Mouse (Mus musculus) liver, adult 2 months (tissue): ENCODE data around the gene Cdhr3. TPM values are rescaled to one million over a fixed set of nuclear protein-coding genes. Genes with fewer than 3 reads are reported as not detected.

ENCODE experiments used
- DNase-seq: peaks from one replicate; pipeline ENCODE4 v3.0.0-alpha.2; 2011; ENCODE audit warnings: low read depth, low spot score; ENCODE audit errors: extremely low read depth
- H3K27ac ChIP-seq: fragments of 200-500 bp; replicated peaks from 2 replicates; pipeline ENCODE4 v1.5.1; 2012; ENCODE audit warnings: low read depth, mild to moderate bottlenecking, control low read depth, inconsistent platforms, low read length; ENCODE audit not compliant: insufficient read depth
- H3K27me3 ChIP-seq: fragments of 200-500 bp; 2 replicates; pipeline ENCODE4 v1.6.1; 2012; ENCODE audit warnings: mild to moderate bottlenecking, moderate library complexity, low read length, inconsistent platforms; ENCODE audit not compliant: control insufficient read depth, insufficient read depth
- H3K36me3 ChIP-seq: fragments of 200-500 bp; 2 replicates; pipeline ENCODE4 v1.6.1; 2012; ENCODE audit warnings: low read length, inconsistent platforms; ENCODE audit not compliant: control insufficient read depth, insufficient read depth
- H3K4me1 ChIP-seq: fragments of 200-500 bp; 2 replicates; pipeline ENCODE4 v1.6.1; 2011; ENCODE audit warnings: low read length; ENCODE audit not compliant: control insufficient read depth, insufficient read depth
- H3K4me3 ChIP-seq: fragments of 200-500 bp; 2 replicates; pipeline ENCODE4 v1.5.1; 2011; ENCODE audit warnings: low read depth, mild to moderate bottlenecking, control low read depth, low read length, moderate library complexity; ENCODE audit not compliant: insufficient read depth
- H3K79me2 ChIP-seq: fragments of 200-500 bp; 2 replicates; pipeline ENCODE4 v1.6.1; 2012; ENCODE audit warnings: inconsistent platforms, mild to moderate bottlenecking, low read length, moderate library complexity; ENCODE audit not compliant: control insufficient read depth, insufficient read depth
- H3K9ac ChIP-seq: fragments of 200-500 bp; 2 replicates; pipeline ENCODE4 v1.6.1; 2012; ENCODE audit warnings: low read depth, mild to moderate bottlenecking, control low read depth, inconsistent platforms, low read length
- CTCF ChIP-seq: fragments of 200-500 bp; IDR thresholded peaks from 2 replicates; pipeline ENCODE4 v1.5.1; 2011; ENCODE audit warnings: low read depth, low read length, control low read depth
- POLR2A ChIP-seq: fragments of 200-500 bp; IDR thresholded peaks from 2 replicates; pipeline ENCODE4 v1.6.1; 2011; ENCODE audit warnings: low read length, control low read depth; ENCODE audit not compliant: insufficient read depth; ENCODE audit errors: extremely low read depth
- WGBS: fragments of 180-500 bp; shearing (Covaris S2); methylation state at CpG from one replicate; pipeline ENCODE4 v1.1.7; 2018; 5-methylcytosine and 5-hydroxymethylcytosine counted together
- polyA plus RNA-seq: library from polyadenylated mRNA; depleted of rRNA; stranded (reverse); fragments of >200 nt; gene quantifications from 2 replicates; pipeline ENCODE4 v1.2.3, GENCODE M21; 2012
- total RNA-seq: library from RNA; depleted of rRNA; stranded (reverse); fragments of >200 nt; gene quantifications from 2 replicates; pipeline ENCODE4 v1.2.3, GENCODE M21; 2014

Cdhr3 gene
- total and polyA plus RNA-seq, 2 experiments = not detected

DNA sequence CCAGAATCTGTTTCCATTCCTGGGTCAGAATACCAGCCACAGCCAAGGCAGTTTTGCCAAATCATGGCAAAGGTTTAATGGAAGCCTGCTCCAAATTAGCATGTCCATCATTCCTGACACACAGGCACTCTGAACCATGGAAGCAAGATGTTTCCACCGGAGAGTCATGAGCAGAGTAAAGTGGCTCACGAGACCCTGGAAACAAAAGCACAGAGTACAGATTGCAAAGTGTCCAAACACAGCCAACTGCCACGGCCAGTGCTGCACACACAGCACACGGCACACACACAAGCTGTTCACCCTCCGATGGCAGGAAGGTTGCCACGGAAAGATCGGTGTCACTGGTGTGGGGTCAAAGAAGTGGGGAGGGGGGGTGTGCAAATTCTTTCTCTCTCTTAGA, 36.0 kb upstream of the Cdhr3 start:
- no peak for DNase-seq
- Histone ChIP-seq H3K79me2 (no peaks in the 10 kb centered on the region), H3K27ac (no peak overlapping the region), H3K27me3 (no peaks in the 10 kb centered on the region), H3K4me3 (no peak overlapping the region), H3K4me1 (no peaks in the 10 kb centered on the region), H3K36me3 (no peaks in the 10 kb centered on the region), H3K9ac (no peak overlapping the region)
- WGBS = 82% methylated on average over 7 of the region's 7 CpGs
- TF ChIP-seq CTCF (no peak), POLR2A (no peak)

GRCm38 (mm10) chr12:33128121-33128520, 35.4 kb upstream of the Cdhr3 start:
- no peak for DNase-seq
- H3K79me2 ChIP-seq = no peaks in the 10 kb centered on the region
- H3K27ac ChIP-seq = no peak overlapping the region
- no peaks in the 10 kb centered on the region for H3K4me1 ChIP-seq
- H3K9ac ChIP-seq = no peak overlapping the region
- H3K36me3 ChIP-seq = no peaks in the 10 kb centered on the region
- TF ChIP-seq POLR2A (no peak), CTCF (no peak)
- H3K27me3 ChIP-seq = no peaks in the 10 kb centered on the region
- WGBS = 84% methylated on average over 2 of the region's 2 CpGs
- no peak overlapping the region for H3K4me3 ChIP-seq

GRCm38 (mm10) chr12:33126243-33126642, 33.6 kb upstream of the Cdhr3 start:
- H3K36me3 ChIP-seq = no peaks in the 10 kb centered on the region
- H3K79me2 ChIP-seq = no peaks in the 10 kb centered on the region
- no peak overlapping the region for H3K9ac ChIP-seq
- no peaks in the 10 kb centered on the region for H3K4me1 ChIP-seq
- DNase-seq = no peak
- no peaks in the 10 kb centered on the region for H3K27me3 ChIP-seq
- TF ChIP-seq POLR2A (no peak), CTCF (no peak)
- no peak overlapping the region for H3K4me3 ChIP-seq
- H3K27ac ChIP-seq = no peak overlapping the region

- no peak for TF ChIP-seq CTCF
- no peak for TF ChIP-seq POLR2A
- H3K36me3 ChIP-seq = no peaks in the 10 kb centered on the region
- H3K79me2 ChIP-seq = no peaks in the 10 kb centered on the region
- no peaks in the 10 kb centered on the region for H3K27me3 ChIP-seq
- H3K9ac ChIP-seq = no peak overlapping the region
- H3K27ac ChIP-seq = no peak overlapping the region
- no peak for DNase-seq
- H3K4me1 ChIP-seq = no peaks in the 10 kb centered on the region
- WGBS = 67% methylated on average over 9 of the region's 9 CpGs
- no peak overlapping the region for H3K4me3 ChIP-seq
Measured at GRCm38 (mm10) chr12:33125594-33126227, 33.0 kb upstream of the Cdhr3 start.

- 45% methylated on average over 15 of the region's 15 CpGs for WGBS
- H3K9ac ChIP-seq = no peak overlapping the region
Measured at GRCm38 (mm10) chr12:33118624-33119301, 26.1 kb upstream of the Cdhr3 start.

GRCm38 (mm10) chr12:33110894-33111471, 18.3 kb upstream of the Cdhr3 start:
- peak; percentile 21 for DNase-seq
- H3K27ac ChIP-seq = peak overlapping the region; percentile 27; the same call in 1 of the 2 replicates
- no peaks in the 10 kb centered on the region for H3K79me2 ChIP-seq
- no peaks in the 10 kb centered on the region for H3K27me3 ChIP-seq
- TF ChIP-seq CTCF (no peak), POLR2A (no peak)
- H3K4me1 ChIP-seq = no peaks in the 10 kb centered on the region
- no peak overlapping the region for H3K4me3 ChIP-seq
- no peak overlapping the region for H3K9ac ChIP-seq
- 56% methylated on average over 14 of the region's 14 CpGs for WGBS
- H3K36me3 ChIP-seq = no peaks in the 10 kb centered on the region

More at GRCm38 (mm10) chr12:33118624-33119301, 26.1 kb upstream of the Cdhr3 start:
- Histone ChIP-seq H3K27ac (no peak overlapping the region), H3K79me2 (no peaks in the 10 kb centered on the region), H3K4me1 (no peaks in the 10 kb centered on the region), H3K4me3 (no peak overlapping the region), H3K36me3 (no peaks in the 10 kb centered on the region), H3K27me3 (no peaks in the 10 kb centered on the region)
- no peak for DNase-seq
- no peak for TF ChIP-seq CTCF
- TF ChIP-seq POLR2A = no peak
